Comparison of ENCODE assay signal across 18 mouse cellular contexts in the genomic region with DNA sequence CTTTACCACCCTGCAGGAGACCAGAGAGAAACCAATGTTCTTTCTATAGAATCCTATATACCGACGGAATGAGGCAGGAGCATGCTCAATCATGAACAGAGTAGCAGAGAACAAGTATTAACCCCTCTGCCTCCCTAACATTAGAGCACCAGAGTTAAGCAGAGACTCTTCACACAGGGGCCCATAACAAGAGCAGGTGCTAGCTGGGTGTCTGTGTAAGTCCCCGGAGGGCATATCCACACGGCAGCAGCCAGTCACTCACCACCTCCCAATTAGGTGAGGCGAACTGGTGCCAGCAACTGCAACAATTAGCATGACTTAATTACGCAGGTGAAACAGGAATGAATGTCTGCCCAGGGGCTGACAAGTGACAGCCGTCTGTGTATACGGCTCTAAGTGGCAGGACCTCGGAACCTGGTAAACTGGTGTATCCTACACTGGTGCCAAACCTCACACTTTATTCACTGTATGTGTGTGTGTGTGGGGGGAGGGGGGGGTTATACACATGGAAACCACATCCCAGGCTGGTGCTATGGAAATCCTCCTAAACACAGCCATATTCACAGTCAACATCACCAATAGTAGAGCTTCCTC.
DNase-seq lines count a peak whose midpoint lies in the region; ATAC-seq and TF ChIP-seq lines count a peak whose summit lies in the region.
"Had no signal": no experiment of that assay in that cellular context is flagged by ENCODE, and none has a peak within 500 bp of the region (broad histone marks: within the 10 kb centered on the region; RNA-seq: fewer than 3 reads in every experiment).

No protein-coding gene starts in this region.

- no peaks in the 10 kb centered on the region for H3K9me3 ChIP-seq in hindbrain, embryonic 15.5 days
- no peaks in the 10 kb centered on the region for H3K9me3 ChIP-seq in hindbrain, embryonic 10.5 days
- no peaks in the 10 kb centered on the region for H3K9me3 ChIP-seq in embryonic facial prominence, embryonic 15.5 days (replicated peaks)
- no peaks in the 10 kb centered on the region for H3K9me3 ChIP-seq in limb, embryonic 15.5 days
- H3K9me3 ChIP-seq: heart, embryonic 12.5 days; intestine, embryonic 15.5 days; megakaryocyte, embryonic 14.5 days; stomach, embryonic 15.5 days had no signal

- H3K4me3 ChIP-seq in hindbrain, embryonic 15.5 days, result no peak overlapping the region
- no peak overlapping the region for H3K4me3 ChIP-seq in hindbrain, embryonic 10.5 days
- H3K4me3 ChIP-seq in embryonic facial prominence, embryonic 15.5 days (replicated peaks), result no peak overlapping the region
- H3K4me3 ChIP-seq in limb, embryonic 15.5 days, result no peak overlapping the region
- H3K4me3 ChIP-seq: erythroblast, embryonic 14.5 days; heart, embryonic 12.5 days; intestine, embryonic 15.5 days; layer of hippocampus, adult 2 months; megakaryocyte, embryonic 14.5 days; stomach, embryonic 15.5 days had no signal

- no peak overlapping the region for H3K27ac ChIP-seq in hindbrain, embryonic 15.5 days (replicated peaks)
- H3K27ac ChIP-seq in hindbrain, embryonic 10.5 days, result no peak overlapping the region
- 0 out of 2 replicates have a peak overlapping the region, but pooled peaks have one; percentile 7 for H3K27ac ChIP-seq in embryonic facial prominence, embryonic 15.5 days (replicated peaks)
- peak overlapping the region; percentile 40; the same call in 1 of the 2 replicates for H3K27ac ChIP-seq in limb, embryonic 15.5 days
- H3K27ac ChIP-seq: layer of hippocampus, adult 2 months; stomach, embryonic 15.5 days had no signal

- ATAC-seq in hindbrain, embryonic 15.5 days (ENCODE audit: low FRiP score, low read depth), result 0 out of 2 replicates have a peak, but pooled peaks have one; percentile 35
- ATAC-seq in embryonic facial prominence, embryonic 15.5 days (ENCODE audit: insufficient number of reproducible peaks, low FRiP score, low TSS enrichment, low read depth), result peak; percentile 48; the same call in 1 of the 2 replicates
- no peak for ATAC-seq in limb, embryonic 15.5 days (ENCODE audit: insufficient number of reproducible peaks, low FRiP score, low TSS enrichment, low read depth)
- ATAC-seq: intestine, embryonic 15.5 days had no signal

- 68% methylated on average over 9 of the region's 9 CpGs for WGBS in hindbrain, embryonic 15.5 days
- WGBS in hindbrain, embryonic 10.5 days, result 80% methylated on average over 9 of the region's 9 CpGs
- 58% methylated on average over 9 of the region's 9 CpGs for WGBS in embryonic facial prominence, embryonic 15.5 days
- 48% methylated on average over 9 of the region's 9 CpGs for WGBS in limb, embryonic 15.5 days

- no peak overlapping the region for H3K9ac ChIP-seq in hindbrain, embryonic 15.5 days
- H3K9ac ChIP-seq in embryonic facial prominence, embryonic 15.5 days, result no peak overlapping the region
- no peak overlapping the region for H3K9ac ChIP-seq in limb, embryonic 15.5 days
- H3K9ac ChIP-seq: heart, embryonic 12.5 days; intestine, embryonic 15.5 days; stomach, embryonic 15.5 days had no signal

- no peaks in the 10 kb centered on the region for H3K27me3 ChIP-seq in hindbrain, embryonic 15.5 days
- no peaks in the 10 kb centered on the region for H3K27me3 ChIP-seq in hindbrain, embryonic 10.5 days (ENCODE audit: insufficient read depth, poor library complexity, severe bottlenecking)
- H3K27me3 ChIP-seq in embryonic facial prominence, embryonic 15.5 days, result no peaks in the 10 kb centered on the region
- H3K27me3 ChIP-seq in limb, embryonic 15.5 days, result no peaks in the 10 kb centered on the region
- H3K27me3 ChIP-seq: heart, embryonic 12.5 days; intestine, embryonic 15.5 days; megakaryocyte, embryonic 14.5 days; stomach, embryonic 15.5 days had no signal

- no peak for TF ChIP-seq POLR2A in brain, embryonic 14.5 days (IDR thresholded peaks at IDR 0.05; ENCODE audit: borderline replicate concordance, extremely low read depth, insufficient read depth, insufficient read length, poor library complexity, severe bottlenecking)

- H3K36me3 ChIP-seq in hindbrain, embryonic 15.5 days, result no peaks in the 10 kb centered on the region
- 0 out of 2 replicates have a peak, but pooled peaks cover 4% of the 10 kb centered on the region for H3K36me3 ChIP-seq in hindbrain, embryonic 10.5 days
- H3K36me3 ChIP-seq in embryonic facial prominence, embryonic 15.5 days, result peaks cover 5% of the 10 kb centered on the region; the same call in 1 of the 2 replicates
- peaks cover 20% of the 10 kb centered on the region for H3K36me3 ChIP-seq in limb, embryonic 15.5 days
- H3K36me3 ChIP-seq: heart, embryonic 12.5 days had no signal

- no peaks in the 10 kb centered on the region; the same call in 1 of the 2 replicates for H3K4me1 ChIP-seq in hindbrain, embryonic 15.5 days (replicated peaks)
- H3K4me1 ChIP-seq in hindbrain, embryonic 10.5 days (replicated peaks), result no peaks in the 10 kb centered on the region
- peaks cover 57% of the 10 kb centered on the region for H3K4me1 ChIP-seq in embryonic facial prominence, embryonic 15.5 days
- H3K4me1 ChIP-seq in limb, embryonic 15.5 days, result peaks cover 71% of the 10 kb centered on the region
- H3K4me1 ChIP-seq: megakaryocyte, embryonic 14.5 days had no signal

- H3K4me2 ChIP-seq in hindbrain, embryonic 15.5 days, result no peak overlapping the region
- no peak overlapping the region for H3K4me2 ChIP-seq in embryonic facial prominence, embryonic 15.5 days (replicated peaks)
- no peak overlapping the region for H3K4me2 ChIP-seq in limb, embryonic 15.5 days
- H3K4me2 ChIP-seq: heart, embryonic 12.5 days; intestine, embryonic 15.5 days; stomach, embryonic 15.5 days had no signal

- DNase-seq in hindbrain, embryonic 10.5 days (ENCODE audit: low spot score), result no peak
- DNase-seq in brain, embryonic 14.5 days (ENCODE audit: low read depth), result peak; percentile 86
- DNase-seq in right cerebral cortex, postnatal 14 days, result no peak
- no peak for DNase-seq in lung, postnatal 36 days
- DNase-seq: adrenal gland, postnatal 36 days; cerebellum, adult 9-11 months; embryo, embryonic 11 days; lung, postnatal 10 days; thymus, adult 2 months had no signal

- no peak for TF ChIP-seq CTCF in brain, embryonic 14.5 days (IDR thresholded peaks at IDR 0.05; ENCODE audit: borderline replicate concordance, extremely low read depth, insufficient read depth, insufficient read length)

Comparison
In these comparisons a context has a peak if more than half of its experiments do, and no peak if none do; other contexts are left out.
1. H3K27ac ChIP-seq: peak in embryonic facial prominence, embryonic 15.5 days (single experiment) and limb, embryonic 15.5 days (single experiment); none in hindbrain, embryonic 15.5 days (single experiment) and hindbrain, embryonic 10.5 days (single experiment).